Mouse (Mus musculus): ENCODE results near the gene Tbcd.

Tbcd gene

GRCm38 (mm10) chr11:121475699-121476415 lies 24.1 kb downstream of the Tbcd start:
- DNase-seq (ENCODE audit: low read depth, low spot score) = peak; percentile 74

GRCm38 (mm10) chr11:121479476-121480203 lies 27.9 kb downstream of the Tbcd start:
- DNase-seq (ENCODE audit: low read depth, low spot score) = no peak

- no peak for DNase-seq (ENCODE audit: low read depth, low spot score)
These were observed 29.4 kb downstream of the Tbcd start for GRCm38 (mm10) chr11:121481129-121481528.

- DNase-seq (ENCODE audit: low read depth, low spot score) = no peak
These were observed 34.1 kb downstream of the Tbcd start for GRCm38 (mm10) chr11:121485882-121486281.

GRCm38 (mm10) chr11:121490651-121491050 lies 38.9 kb downstream of the Tbcd start:
- no peak for DNase-seq (ENCODE audit: low read depth, low spot score)

- no peak for DNase-seq (ENCODE audit: low read depth, low spot score)
These were observed 48.8 kb downstream of the Tbcd start for GRCm38 (mm10) chr11:121500595-121500994.

GRCm38 (mm10) chr11:121501525-121501924 lies 49.8 kb downstream of the Tbcd start:
- no peak for DNase-seq (ENCODE audit: low read depth, low spot score)

- DNase-seq (ENCODE audit: low read depth, low spot score) = no peak
These were observed 50.5 kb downstream of the Tbcd start for GRCm38 (mm10) chr11:121502000-121502860.

- no peak for DNase-seq (ENCODE audit: low read depth, low spot score)
These were observed 56.7 kb downstream of the Tbcd start for GRCm38 (mm10) chr11:121508478-121508877.

GRCm38 (mm10) chr11:121510512-121511246 lies 58.9 kb downstream of the Tbcd start:
- no peak for DNase-seq (ENCODE audit: low read depth, low spot score)

- no peak for DNase-seq (ENCODE audit: low read depth, low spot score)
These were observed 61.3 kb downstream of the Tbcd start for GRCm38 (mm10) chr11:121512896-121513572.

GRCm38 (mm10) chr11:121515996-121516395 lies 64.2 kb downstream of the Tbcd start:
- no peak for DNase-seq (ENCODE audit: low read depth, low spot score)

- no peak for DNase-seq (ENCODE audit: low read depth, low spot score)
These were observed 65.2 kb downstream of the Tbcd start for GRCm38 (mm10) chr11:121516906-121517305.

- no peak for DNase-seq (ENCODE audit: low read depth, low spot score)
These were observed 66.1 kb downstream of the Tbcd start for GRCm38 (mm10) chr11:121517687-121518465.

- peak; percentile 85 for DNase-seq (ENCODE audit: low read depth, low spot score)
These were observed 67.4 kb downstream of the Tbcd start, which contains the start of gene Zfp750 for GRCm38 (mm10) chr11:121519131-121519530. Gene Zfp750 (minus strand): TSS chr11:121519333.

- DNase-seq (ENCODE audit: low read depth, low spot score) = peak; percentile 29
These were observed 68.0 kb downstream of the Tbcd start for GRCm38 (mm10) chr11:121519703-121520102.

GRCm38 (mm10) chr11:121520761-121521160 lies 69.0 kb downstream of the Tbcd start:
- DNase-seq (ENCODE audit: low read depth, low spot score) = no peak

- DNase-seq (ENCODE audit: low read depth, low spot score) = no peak
These were observed 70.5 kb downstream of the Tbcd start for GRCm38 (mm10) chr11:121522156-121522762.

- no peak for DNase-seq (ENCODE audit: low read depth, low spot score)
These were observed 72.4 kb downstream of the Tbcd start for GRCm38 (mm10) chr11:121524191-121524590.

All from ZHBTc4 (cell line).